Mouse (Mus musculus): Measurements from ENCODE around the gene Aqp9. TPM values are rescaled to one million over a fixed set of nuclear protein-coding genes. Genes with fewer than 3 reads are reported as not detected.

Aqp9 gene
- polyA plus RNA-seq, 1 experiment from 2014 or later = 13.6 TPM

DNA sequence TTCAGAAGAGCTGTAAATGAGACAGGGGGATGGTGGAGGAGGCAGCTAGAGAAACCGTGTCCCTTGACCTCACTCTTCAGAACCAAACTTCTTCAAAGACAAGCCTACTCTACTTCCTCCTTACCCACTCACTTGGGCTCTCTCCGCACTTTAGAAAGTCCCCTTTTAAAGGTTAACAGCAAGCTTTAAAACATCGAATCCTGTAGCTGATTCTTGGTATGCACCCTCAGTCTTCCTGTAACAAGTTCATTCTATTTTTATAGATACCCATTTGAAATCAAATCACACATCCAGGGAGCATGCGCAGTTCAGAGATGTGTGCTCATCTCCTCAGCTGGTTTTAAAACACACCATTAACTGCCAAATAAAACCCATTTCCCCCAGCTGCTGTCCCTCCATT is 33.8 kb upstream of the Aqp9 start:
- no peaks in the 10 kb centered on the region for H3K9me3 ChIP-seq (ENCODE audit: control insufficient read depth, low read length)
- no peak for DNase-seq (ENCODE audit: low spot score)
- H3K36me3 ChIP-seq (ENCODE audit: control insufficient read depth, insufficient read depth, low read length) = no peaks in the 10 kb centered on the region
- H3K9ac ChIP-seq (ENCODE audit: low read depth, low read length) = no peak overlapping the region
- no peak overlapping the region for H3K4me3 ChIP-seq (ENCODE audit: low read depth, low read length)
- no peak overlapping the region for H3K4me2 ChIP-seq
- H3K27me3 ChIP-seq (replicated peaks; ENCODE audit: control insufficient read depth, insufficient read depth, low read length) = no peaks in the 10 kb centered on the region
- H3K27ac ChIP-seq (ENCODE audit: low read depth, low read length) = no peak overlapping the region
- ATAC-seq (replicated peaks; ENCODE audit: low FRiP score) = no peak
- H3K4me1 ChIP-seq (replicated peaks; ENCODE audit: control insufficient read depth, insufficient read depth, low read length) = no peaks in the 10 kb centered on the region
- WGBS = 63% methylated on average over 4 of the region's 4 CpGs

DNA sequence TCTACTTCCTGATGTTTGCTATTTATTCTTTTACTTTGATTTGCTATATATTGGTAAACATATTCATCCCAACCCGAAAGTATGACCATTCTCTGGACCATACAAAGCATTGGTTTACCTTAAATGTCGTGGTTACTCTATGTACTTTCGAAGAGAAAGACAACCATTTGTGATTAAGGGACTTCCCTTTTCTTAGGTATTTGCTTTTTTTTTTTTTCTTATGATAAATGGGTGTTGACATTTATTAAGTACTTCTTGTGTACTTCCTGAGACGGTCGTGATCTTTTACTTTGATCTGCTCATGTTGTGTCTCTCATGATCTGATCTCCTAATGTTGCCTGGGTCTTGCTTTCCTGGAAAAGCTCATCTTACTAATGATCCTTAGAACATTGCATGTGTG is 30.3 kb upstream of the Aqp9 start:
- 76% methylated on average over 5 of the region's 5 CpGs for WGBS
- Histone ChIP-seq H3K4me1 (replicated peaks; ENCODE audit: control insufficient read depth, insufficient read depth, low read length) (no peaks in the 10 kb centered on the region), H3K36me3 (ENCODE audit: control insufficient read depth, insufficient read depth, low read length) (no peaks in the 10 kb centered on the region), H3K4me2 (no peak overlapping the region), H3K9me3 (ENCODE audit: control insufficient read depth, low read length) (no peaks in the 10 kb centered on the region), H3K9ac (ENCODE audit: low read depth, low read length) (no peak overlapping the region), H3K4me3 (ENCODE audit: low read depth, low read length) (no peak overlapping the region), H3K27me3 (replicated peaks; ENCODE audit: control insufficient read depth, insufficient read depth, low read length) (no peaks in the 10 kb centered on the region), H3K27ac (ENCODE audit: low read depth, low read length) (no peak overlapping the region)
- DNase-seq (ENCODE audit: low spot score) = no peak
- ATAC-seq (replicated peaks; ENCODE audit: low FRiP score) = no peak

DNA sequence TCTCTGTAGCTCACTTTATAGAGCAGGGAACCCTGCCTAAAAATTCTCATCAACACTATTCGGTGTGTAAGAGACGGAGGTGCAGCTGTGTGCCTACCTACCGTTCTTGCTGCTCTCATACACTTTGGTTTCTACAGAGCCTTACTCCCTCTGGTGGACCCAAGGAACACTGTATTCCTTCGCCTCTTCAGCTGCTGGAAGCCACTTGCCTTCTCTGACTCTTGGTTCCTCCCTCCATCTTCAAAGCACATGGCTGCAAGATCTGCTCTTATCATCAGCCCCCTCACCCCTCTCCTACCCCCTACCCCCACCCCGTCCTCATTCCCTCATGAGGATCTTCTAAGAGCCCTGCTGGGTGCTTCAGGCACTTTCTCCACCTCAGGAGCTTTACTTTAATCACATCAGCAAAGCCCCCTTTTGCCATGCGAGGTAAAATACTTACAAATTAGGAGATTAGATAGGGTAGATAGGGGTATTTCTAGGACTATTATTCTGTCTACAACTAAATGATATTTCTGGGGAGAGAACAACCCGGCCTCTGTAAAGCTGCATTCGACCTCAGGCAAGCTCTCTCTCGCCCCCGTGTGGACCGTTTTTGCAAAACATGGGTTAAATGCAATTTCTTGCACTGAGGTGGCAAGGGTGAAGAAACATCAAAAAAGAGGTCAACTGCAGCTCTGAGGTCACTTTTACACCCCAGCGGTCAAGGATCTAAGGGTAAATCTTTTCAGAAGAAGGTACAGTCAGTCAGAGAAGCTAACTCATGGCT is 20.3 kb upstream of the Aqp9 start:
- Histone ChIP-seq H3K4me2 (peak overlapping the region; percentile 59), H3K27ac (ENCODE audit: low read depth, low read length) (no peak overlapping the region), H3K9me3 (ENCODE audit: control insufficient read depth, low read length) (no peaks in the 10 kb centered on the region), H3K4me1 (replicated peaks; ENCODE audit: control insufficient read depth, insufficient read depth, low read length) (peaks cover 5% of the 10 kb centered on the region), H3K9ac (ENCODE audit: low read depth, low read length) (peak overlapping the region; percentile 52; the same call in 1 of the 2 replicates), H3K36me3 (ENCODE audit: control insufficient read depth, insufficient read depth, low read length) (no peaks in the 10 kb centered on the region), H3K4me3 (ENCODE audit: low read depth, low read length) (no peak overlapping the region), H3K27me3 (replicated peaks; ENCODE audit: control insufficient read depth, insufficient read depth, low read length) (no peaks in the 10 kb centered on the region)
- DNase-seq (ENCODE audit: low spot score) (peak; percentile 79), ATAC-seq (replicated peaks; ENCODE audit: low FRiP score) (peak; percentile 95)
- WGBS = 4% methylated on average over 12 of the region's 12 CpGs

DNA sequence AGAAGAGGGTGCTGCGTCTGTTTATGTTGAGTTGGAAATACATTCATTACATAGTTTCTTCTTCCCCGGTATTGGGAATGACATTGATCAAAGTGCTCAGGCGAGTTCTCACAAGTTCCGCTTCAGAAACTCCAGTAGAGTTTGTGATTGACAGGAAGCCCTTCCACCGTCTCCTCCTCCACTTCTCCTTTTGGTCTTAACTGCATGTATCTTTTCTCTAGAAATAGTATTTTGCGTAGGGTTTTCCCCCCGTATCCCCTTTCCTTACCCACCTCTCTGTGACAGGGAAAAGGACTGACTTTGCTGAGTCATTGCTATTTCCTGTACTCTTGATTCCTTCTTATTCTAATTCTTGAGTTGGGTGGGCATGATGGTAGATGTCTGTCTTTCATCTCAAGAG is 18.9 kb upstream of the Aqp9 start:
- Histone ChIP-seq H3K9me3 (ENCODE audit: control insufficient read depth, low read length) (no peaks in the 10 kb centered on the region), H3K9ac (ENCODE audit: low read depth, low read length) (no peak overlapping the region), H3K36me3 (ENCODE audit: control insufficient read depth, insufficient read depth, low read length) (no peaks in the 10 kb centered on the region), H3K4me1 (replicated peaks; ENCODE audit: control insufficient read depth, insufficient read depth, low read length) (peaks cover 5% of the 10 kb centered on the region), H3K27ac (ENCODE audit: low read depth, low read length) (no peak overlapping the region), H3K4me2 (no peak overlapping the region), H3K27me3 (replicated peaks; ENCODE audit: control insufficient read depth, insufficient read depth, low read length) (no peaks in the 10 kb centered on the region), H3K4me3 (ENCODE audit: low read depth, low read length) (no peak overlapping the region)
- WGBS = 49% methylated on average over 7 of the region's 7 CpGs
- ATAC-seq (replicated peaks; ENCODE audit: low FRiP score) (no peak), DNase-seq (ENCODE audit: low spot score) (no peak)

DNA sequence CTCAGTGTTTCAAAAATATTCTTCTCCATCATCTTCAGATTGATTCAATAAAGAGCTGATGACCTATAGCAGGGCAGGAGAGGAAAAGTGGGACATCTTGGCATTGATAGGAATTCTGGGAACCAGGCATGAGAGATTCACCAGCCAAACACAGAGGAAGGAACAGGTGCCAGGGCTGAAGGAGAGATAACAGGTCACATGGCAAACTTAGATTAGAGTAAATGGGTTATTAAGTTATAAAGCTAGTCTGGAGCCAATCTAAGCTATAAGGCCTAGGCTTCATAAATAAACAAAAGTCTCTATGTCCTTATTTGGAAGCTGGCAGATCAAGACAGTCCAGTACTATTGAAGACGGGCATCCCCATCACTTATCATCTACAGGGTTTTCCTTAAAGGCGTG is 17.3 kb upstream of the Aqp9 start:
- DNase-seq (ENCODE audit: low spot score) (no peak), ATAC-seq (replicated peaks; ENCODE audit: low FRiP score) (no peak)
- Histone ChIP-seq H3K27me3 (replicated peaks; ENCODE audit: control insufficient read depth, insufficient read depth, low read length) (no peaks in the 10 kb centered on the region), H3K27ac (ENCODE audit: low read depth, low read length) (no peak overlapping the region), H3K36me3 (ENCODE audit: control insufficient read depth, insufficient read depth, low read length) (no peaks in the 10 kb centered on the region), H3K4me3 (ENCODE audit: low read depth, low read length) (no peak overlapping the region), H3K4me1 (replicated peaks; ENCODE audit: control insufficient read depth, insufficient read depth, low read length) (peaks cover 5% of the 10 kb centered on the region), H3K4me2 (no peak overlapping the region), H3K9me3 (ENCODE audit: control insufficient read depth, low read length) (no peaks in the 10 kb centered on the region), H3K9ac (ENCODE audit: low read depth, low read length) (no peak overlapping the region)
- 77% methylated on average over 2 of the region's 2 CpGs for WGBS

DNA sequence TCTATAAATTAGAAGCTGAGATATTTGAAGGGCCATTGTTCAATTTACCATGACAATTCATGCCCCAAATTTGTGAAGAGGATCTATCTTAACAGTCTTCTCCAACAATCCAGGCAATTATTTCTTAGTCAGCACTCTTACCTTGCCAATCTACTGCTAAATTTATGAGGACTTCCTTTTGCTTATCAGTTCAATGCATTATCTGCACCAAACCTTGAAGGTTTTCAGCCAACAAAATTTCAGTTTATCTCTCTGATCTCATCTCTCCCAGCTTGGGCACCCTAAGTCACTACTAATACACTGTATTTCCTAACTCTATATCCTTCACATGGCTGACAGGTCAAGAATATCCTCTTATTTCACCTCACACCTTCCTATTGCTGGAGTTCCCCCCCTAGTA is 16.8 kb upstream of the Aqp9 start:
- Histone ChIP-seq H3K9me3 (ENCODE audit: control insufficient read depth, low read length) (no peaks in the 10 kb centered on the region), H3K36me3 (ENCODE audit: control insufficient read depth, insufficient read depth, low read length) (no peaks in the 10 kb centered on the region), H3K27ac (ENCODE audit: low read depth, low read length) (no peak overlapping the region), H3K9ac (ENCODE audit: low read depth, low read length) (no peak overlapping the region), H3K4me2 (no peak overlapping the region), H3K27me3 (replicated peaks; ENCODE audit: control insufficient read depth, insufficient read depth, low read length) (no peaks in the 10 kb centered on the region), H3K4me1 (replicated peaks; ENCODE audit: control insufficient read depth, insufficient read depth, low read length) (peaks cover 5% of the 10 kb centered on the region), H3K4me3 (ENCODE audit: low read depth, low read length) (no peak overlapping the region)
- no peak for DNase-seq (ENCODE audit: low spot score)
- no peak for ATAC-seq (replicated peaks; ENCODE audit: low FRiP score)

DNA sequence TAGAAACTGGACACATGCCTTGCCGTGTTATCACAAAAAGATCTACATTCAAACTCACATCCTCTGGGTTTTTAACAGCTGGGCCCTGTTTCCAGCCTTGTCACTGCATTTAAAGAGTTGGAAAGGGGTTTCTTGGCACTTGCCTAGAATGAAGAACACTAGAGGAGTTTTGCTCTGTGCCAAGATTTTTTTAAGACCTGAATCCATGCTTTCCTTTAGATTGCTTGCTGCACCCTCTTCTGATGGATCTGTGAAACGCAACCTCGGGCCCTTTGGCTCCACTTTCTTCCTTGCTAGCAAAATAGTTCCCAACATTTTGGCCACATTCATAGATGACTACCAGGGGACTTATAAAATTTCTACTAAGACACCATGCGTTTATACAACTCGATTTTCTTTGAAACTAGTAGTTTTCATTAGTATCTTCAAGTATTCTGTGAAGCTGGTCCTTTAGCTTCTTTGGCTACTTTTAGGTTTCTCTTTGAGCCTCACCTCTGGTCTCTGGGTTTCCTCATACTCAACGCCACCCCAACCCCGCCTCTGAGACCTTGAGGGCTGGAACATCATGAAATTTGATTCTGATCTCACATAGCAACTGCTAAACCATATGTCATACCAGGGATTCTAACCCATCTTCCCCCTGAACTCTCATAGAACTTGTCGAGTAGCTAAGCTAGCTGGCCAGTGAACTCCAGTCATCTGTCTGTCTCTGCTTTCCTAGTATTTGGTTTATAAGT is 11.7 kb upstream of the Aqp9 start:
- H3K4me1 ChIP-seq (replicated peaks; ENCODE audit: control insufficient read depth, insufficient read depth, low read length) = peaks cover 6% of the 10 kb centered on the region
- no peak for ATAC-seq (replicated peaks; ENCODE audit: low FRiP score)
- H3K27me3 ChIP-seq (replicated peaks; ENCODE audit: control insufficient read depth, insufficient read depth, low read length) = no peaks in the 10 kb centered on the region
- no peak overlapping the region for H3K4me3 ChIP-seq (ENCODE audit: low read depth, low read length)
- H3K4me2 ChIP-seq = no peak overlapping the region
- 73% methylated on average over 8 of the region's 8 CpGs for WGBS
- H3K9me3 ChIP-seq (ENCODE audit: control insufficient read depth, low read length) = no peaks in the 10 kb centered on the region
- no peak overlapping the region for H3K27ac ChIP-seq (ENCODE audit: low read depth, low read length)
- H3K9ac ChIP-seq (ENCODE audit: low read depth, low read length) = no peak overlapping the region
- DNase-seq (ENCODE audit: low spot score) = no peak
- H3K36me3 ChIP-seq (ENCODE audit: control insufficient read depth, insufficient read depth, low read length) = no peaks in the 10 kb centered on the region

DNA sequence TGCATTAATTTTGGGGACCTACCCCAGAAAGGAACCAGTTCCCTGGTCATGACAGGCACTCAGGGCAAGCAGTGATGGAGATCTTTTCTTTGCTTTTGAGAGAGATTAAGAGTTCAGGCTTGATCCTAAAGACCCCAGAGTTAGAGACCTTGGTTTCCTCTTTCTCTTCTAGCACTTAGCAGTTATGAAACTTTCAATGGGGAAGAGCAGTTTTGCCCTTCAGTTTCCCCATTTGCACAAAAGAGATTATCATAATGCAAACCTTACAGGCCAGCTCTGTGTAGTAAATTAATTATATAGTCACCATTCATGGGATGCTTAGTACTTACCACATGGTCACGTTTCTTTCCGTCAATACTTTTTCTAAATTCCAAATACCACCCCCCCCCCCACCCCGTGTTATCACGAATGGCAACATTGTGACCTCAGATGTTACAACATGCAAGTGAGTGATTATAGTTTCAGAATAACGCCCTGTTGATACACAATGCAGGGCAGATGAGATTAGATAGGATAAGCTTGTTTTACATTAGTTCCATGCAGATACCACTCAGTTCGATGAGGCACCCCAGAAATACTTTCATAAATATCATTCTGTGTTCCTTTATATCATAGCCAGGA is 10.9 kb upstream of the Aqp9 start:
- no peak overlapping the region for H3K4me2 ChIP-seq
- ATAC-seq (replicated peaks; ENCODE audit: low FRiP score) (peak; percentile 76), DNase-seq (ENCODE audit: low spot score) (no peak)
- 55% methylated on average over 6 of the region's 6 CpGs for WGBS
- no peaks in the 10 kb centered on the region for H3K36me3 ChIP-seq (ENCODE audit: control insufficient read depth, insufficient read depth, low read length)
- no peak overlapping the region for H3K27ac ChIP-seq (ENCODE audit: low read depth, low read length)
- H3K27me3 ChIP-seq (replicated peaks; ENCODE audit: control insufficient read depth, insufficient read depth, low read length) = no peaks in the 10 kb centered on the region
- H3K9me3 ChIP-seq (ENCODE audit: control insufficient read depth, low read length) = no peaks in the 10 kb centered on the region
- no peak overlapping the region for H3K4me3 ChIP-seq (ENCODE audit: low read depth, low read length)
- H3K9ac ChIP-seq (ENCODE audit: low read depth, low read length) = no peak overlapping the region
- H3K4me1 ChIP-seq (replicated peaks; ENCODE audit: control insufficient read depth, insufficient read depth, low read length) = peaks cover 8% of the 10 kb centered on the region

Measured in liver, embryonic 11.5 days (tissue).